Mouse (Mus musculus) embryonic facial prominence, embryonic 12.5 days (tissue): ENCODE measurements at regions not wholly inside any gene's neighbourhood (a gene's known extent, or its start where the extent isn't known, plus 50 kb on each side); places are given as distances from the start of the nearest gene placed in this dataset.

Experiments used
- ATAC-seq: fragments of 200-750 bp; cut with Nextera tagmentation; 2 replicates; pipeline ENCODE4 v1.8.0; 2017; ENCODE audit not compliant: insufficient number of reproducible peaks, insufficient read depth, low FRiP score, low TSS enrichment
- H3K27ac ChIP-seq: fragments of 300-500 bp; sonication (generic); 2 replicates; pipeline ENCODE4 v1.5.1; 2016; ENCODE audit warnings: mild to moderate bottlenecking
- H3K27me3 ChIP-seq: fragments of 300-500 bp; sonication (generic); 2 replicates; pipeline ENCODE4 v1.6.1; 2016; ENCODE audit warnings: mild to moderate bottlenecking, moderate library complexity
- H3K36me3 ChIP-seq: fragments of 300-500 bp; sonication (generic); 2 replicates; pipeline ENCODE4 v1.6.1; 2016; ENCODE audit warnings: mild to moderate bottlenecking
- H3K4me1 ChIP-seq: fragments of 300-500 bp; sonication (generic); 2 replicates; pipeline ENCODE4 v1.6.1; 2016
- H3K4me2 ChIP-seq: fragments of 300-500 bp; sonication (generic); replicated peaks from 2 replicates; pipeline ENCODE4 v1.6.1; 2016; ENCODE audit warnings: mild to moderate bottlenecking, moderate library complexity
- H3K4me3 ChIP-seq: fragments of 300-500 bp; sonication (generic); 2 replicates; pipeline ENCODE4 v1.5.1; 2016; ENCODE audit warnings: mild to moderate bottlenecking
- H3K9ac ChIP-seq: fragments of 300-500 bp; sonication (generic); 2 replicates; pipeline ENCODE4 v1.6.1; 2016; ENCODE audit warnings: mild to moderate bottlenecking, moderate library complexity
- H3K9me3 ChIP-seq: fragments of 300-500 bp; sonication (generic); 2 replicates; pipeline ENCODE4 v1.6.1; 2016; ENCODE audit warnings: mild to moderate bottlenecking, moderate library complexity
- WGBS: fragments of 180-500 bp; shearing (Covaris S2); methylation state at CpG from one replicate; pipeline ENCODE4 v1.1.7; 2016; 5-methylcytosine and 5-hydroxymethylcytosine counted together

DNA sequence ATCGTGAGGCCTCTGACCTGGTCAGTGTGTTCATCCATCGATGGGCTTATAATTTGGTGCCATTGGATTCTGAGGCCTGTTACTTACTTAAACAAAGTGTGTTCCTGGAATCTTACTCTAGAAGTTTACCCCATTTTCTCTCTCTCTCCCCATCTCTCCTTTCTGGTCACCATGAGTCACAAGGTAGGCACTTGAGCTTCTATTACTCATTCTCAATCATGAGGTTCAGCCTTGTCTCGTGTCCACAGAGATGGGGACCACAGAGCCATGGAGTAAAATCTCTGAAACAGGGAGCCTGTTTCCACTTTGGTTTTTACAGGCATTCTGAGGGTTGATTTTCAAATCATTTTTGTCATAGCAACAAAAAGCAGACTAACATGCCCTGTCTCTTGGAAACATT is 304.7 kb upstream of the Rbms1 start:
- Histone ChIP-seq H3K36me3 (no peaks in the 10 kb centered on the region), H3K4me2 (no peak overlapping the region), H3K27ac (no peak overlapping the region), H3K9me3 (no peaks in the 10 kb centered on the region), H3K4me3 (no peak overlapping the region), H3K9ac (no peak overlapping the region), H3K4me1 (no peaks in the 10 kb centered on the region), H3K27me3 (no peaks in the 10 kb centered on the region)
- no peak for ATAC-seq
- WGBS, result 87% methylated on average over 3 of the region's 3 CpGs

DNA sequence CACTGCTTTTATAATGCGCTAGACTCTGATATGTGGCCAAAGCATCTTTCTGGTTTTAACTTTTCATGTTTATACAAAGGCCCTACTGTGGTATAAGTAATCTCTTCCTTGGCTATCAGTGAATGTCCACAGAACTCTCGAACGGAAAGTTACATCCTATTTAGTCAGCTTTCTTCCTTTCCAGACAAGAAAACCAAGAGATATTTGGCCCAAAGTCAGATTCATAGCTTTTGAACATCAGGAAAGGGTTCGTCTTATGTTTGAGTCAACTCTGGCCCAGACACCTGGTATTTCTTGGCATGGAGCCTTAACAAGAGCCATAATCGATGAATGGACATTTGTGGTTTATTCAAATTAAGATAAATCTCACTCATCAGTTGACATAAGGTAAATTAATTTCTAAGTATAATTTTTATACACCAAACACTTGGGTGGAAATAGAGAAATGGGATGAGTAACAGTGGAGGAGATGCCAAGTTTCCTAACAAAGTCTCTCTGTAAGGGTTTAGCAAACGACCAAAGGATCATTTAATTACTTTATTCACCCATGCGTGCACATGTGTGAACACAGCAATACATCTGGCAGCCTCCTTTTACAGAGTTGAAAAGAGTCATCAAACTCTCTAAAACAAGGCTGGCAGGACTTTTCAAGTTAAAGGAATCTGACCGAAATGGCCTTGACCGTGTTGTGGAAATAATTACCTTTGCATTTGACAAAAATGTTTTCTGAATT is 287.2 kb upstream of the Rbms1 start:
- WGBS, result 78% methylated on average over 9 of the region's 9 CpGs
- ATAC-seq, result no peak
- no peak overlapping the region for H3K27ac ChIP-seq

DNA sequence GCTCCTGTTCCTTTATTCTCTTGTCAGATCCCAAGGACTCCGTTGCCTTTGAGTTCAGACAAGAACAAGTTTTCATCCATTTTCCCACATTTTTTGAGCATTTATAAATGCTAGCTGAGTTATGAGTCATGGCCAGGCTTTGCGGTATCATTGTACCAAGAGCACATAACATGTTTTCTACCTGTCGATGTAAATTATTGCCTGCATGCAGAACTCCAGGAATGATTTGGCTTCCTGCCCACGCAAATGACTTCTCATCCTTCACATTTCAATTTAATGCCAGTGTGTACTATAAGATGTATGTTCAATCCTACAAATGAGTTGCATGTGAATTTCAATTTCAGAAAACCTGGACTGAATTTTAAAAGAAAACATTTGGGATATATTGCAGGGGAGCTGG is 285.0 kb upstream of the Rbms1 start:
- no peaks in the 10 kb centered on the region for H3K36me3 ChIP-seq
- H3K9me3 ChIP-seq, result no peaks in the 10 kb centered on the region
- peaks cover 8% of the 10 kb centered on the region for H3K4me1 ChIP-seq
- H3K9ac ChIP-seq, result no peak overlapping the region
- H3K27ac ChIP-seq, result no peak overlapping the region
- ATAC-seq, result no peak
- H3K4me3 ChIP-seq, result no peak overlapping the region
- WGBS, result 75% methylated on average over 4 of the region's 4 CpGs
- H3K27me3 ChIP-seq, result no peaks in the 10 kb centered on the region
- H3K4me2 ChIP-seq, result no peak overlapping the region

More for the DNA sequence above, 287.2 kb upstream of the Rbms1 start:
- Histone ChIP-seq H3K4me2 (no peak overlapping the region), H3K27me3 (no peaks in the 10 kb centered on the region), H3K9me3 (no peaks in the 10 kb centered on the region), H3K36me3 (no peaks in the 10 kb centered on the region), H3K4me3 (no peak overlapping the region), H3K4me1 (peaks cover 8% of the 10 kb centered on the region), H3K9ac (no peak overlapping the region)

DNA sequence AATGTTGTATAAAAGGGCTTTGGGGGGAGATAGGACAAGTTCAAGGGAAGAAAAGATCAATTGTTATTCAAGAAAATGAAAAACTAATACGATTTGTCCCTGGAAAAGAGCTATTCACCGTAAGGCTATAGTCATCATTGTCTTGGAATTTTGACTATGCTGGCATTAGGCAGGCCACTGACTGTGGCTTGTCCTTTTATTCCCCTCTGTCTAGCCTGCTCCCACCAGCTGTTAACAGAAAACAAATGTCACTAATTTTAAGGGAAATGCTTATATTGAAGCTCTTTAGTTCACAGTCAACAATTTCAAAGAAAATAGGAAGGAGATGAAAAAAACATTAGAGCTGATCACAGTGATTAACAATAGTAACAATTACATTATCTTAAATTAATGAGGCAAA is 284.3 kb upstream of the Rbms1 start:
- no peak overlapping the region for H3K27ac ChIP-seq
- no peaks in the 10 kb centered on the region for H3K27me3 ChIP-seq
- H3K36me3 ChIP-seq, result no peaks in the 10 kb centered on the region
- H3K9me3 ChIP-seq, result no peaks in the 10 kb centered on the region
- no peak overlapping the region for H3K4me3 ChIP-seq
- H3K9ac ChIP-seq, result no peak overlapping the region
- no peak for ATAC-seq
- peaks cover 8% of the 10 kb centered on the region for H3K4me1 ChIP-seq
- 42% methylated on average over 2 of the region's 2 CpGs for WGBS
- no peak overlapping the region for H3K4me2 ChIP-seq

DNA sequence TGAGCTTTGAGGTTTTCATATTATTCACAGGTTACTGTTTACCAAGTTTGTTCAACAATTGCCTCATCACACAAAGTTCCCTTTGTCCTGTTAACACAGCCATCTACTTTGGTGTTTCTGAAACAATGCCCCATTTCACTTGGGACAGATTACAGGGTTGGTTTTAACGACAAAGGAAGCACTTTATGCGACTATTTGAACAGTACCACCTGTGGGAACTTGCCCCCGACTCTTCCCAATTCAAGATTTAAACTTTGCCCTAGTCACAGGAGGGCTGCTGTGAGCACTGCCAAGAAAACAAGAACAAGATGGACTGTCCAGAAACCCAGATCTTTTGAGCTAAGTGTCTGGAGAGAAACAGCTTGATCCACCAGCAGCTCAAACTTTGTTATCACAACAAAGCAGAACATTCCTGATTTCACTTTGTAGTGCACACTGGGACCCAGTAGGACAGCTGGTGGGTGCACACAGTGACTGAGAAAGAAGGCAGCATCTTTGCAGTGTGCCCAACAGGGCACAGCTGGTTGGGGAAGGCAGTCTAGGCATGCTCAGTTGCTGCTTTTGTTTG is 283.8 kb upstream of the Rbms1 start:
- Histone ChIP-seq H3K4me1 (peaks cover 8% of the 10 kb centered on the region), H3K9ac (no peak overlapping the region), H3K4me2 (no peak overlapping the region), H3K9me3 (no peaks in the 10 kb centered on the region), H3K27me3 (no peaks in the 10 kb centered on the region), H3K4me3 (no peak overlapping the region), H3K27ac (no peak overlapping the region), H3K36me3 (no peaks in the 10 kb centered on the region)
- 4% methylated on average over 3 of the region's 3 CpGs for WGBS
- no peak for ATAC-seq

DNA sequence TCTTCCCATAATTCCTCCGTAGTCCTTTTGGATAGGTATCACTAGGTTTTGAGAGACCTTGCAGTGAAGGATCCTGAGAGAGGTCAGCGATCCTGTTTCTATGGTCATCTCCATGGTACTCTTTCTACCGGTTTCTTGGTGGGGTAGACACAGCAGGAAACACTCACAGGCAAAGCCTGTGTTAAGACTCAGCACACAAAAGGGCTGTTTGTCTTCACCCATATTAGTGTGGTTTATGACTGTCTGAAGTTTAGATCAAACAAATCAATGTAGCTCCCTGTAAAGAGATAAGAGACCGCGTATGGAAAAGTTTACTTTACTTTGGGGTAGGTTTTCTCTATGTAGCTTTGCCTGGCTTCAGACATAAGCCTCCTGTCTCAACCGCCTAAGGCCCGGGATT is 282.5 kb upstream of the Rbms1 start:
- Histone ChIP-seq H3K4me2 (no peak overlapping the region), H3K9me3 (no peaks in the 10 kb centered on the region), H3K36me3 (no peaks in the 10 kb centered on the region), H3K9ac (no peak overlapping the region), H3K27ac (no peak overlapping the region), H3K27me3 (no peaks in the 10 kb centered on the region), H3K4me3 (no peak overlapping the region), H3K4me1 (peaks cover 8% of the 10 kb centered on the region)
- WGBS, result 80% methylated on average over 7 of the region's 7 CpGs
- ATAC-seq, result no peak

DNA sequence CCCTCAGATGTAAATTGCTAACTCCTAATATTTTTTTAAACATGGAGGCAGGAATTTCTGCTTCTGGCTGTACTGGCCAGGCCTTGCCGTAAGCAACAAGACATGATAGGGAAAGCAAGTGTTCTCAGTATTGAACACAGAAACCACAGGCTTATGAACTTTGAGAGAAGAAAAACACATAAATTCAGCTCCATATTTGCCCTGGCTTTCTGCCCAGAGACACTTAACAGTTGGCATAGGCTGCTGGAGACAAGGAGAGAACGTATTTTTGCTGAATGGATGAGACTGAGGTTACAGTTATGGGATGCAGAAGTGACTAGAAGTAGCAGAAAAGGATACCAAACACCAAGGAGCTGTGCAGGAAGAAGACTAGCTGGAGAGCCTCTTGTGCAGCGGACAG is 258.7 kb upstream of the Rbms1 start:
- H3K9me3 ChIP-seq, result no peaks in the 10 kb centered on the region
- H3K4me1 ChIP-seq, result no peaks in the 10 kb centered on the region
- H3K27ac ChIP-seq, result no peak overlapping the region
- 62% methylated on average over 3 of the region's 3 CpGs for whole genome bisulfite sequencing
- H3K4me3 ChIP-seq, result no peak overlapping the region
- no peak overlapping the region for H3K4me2 ChIP-seq
- no peak overlapping the region for H3K9ac ChIP-seq
- H3K36me3 ChIP-seq, result no peaks in the 10 kb centered on the region
- H3K27me3 ChIP-seq, result no peaks in the 10 kb centered on the region
- ATAC-seq, result no peak

DNA sequence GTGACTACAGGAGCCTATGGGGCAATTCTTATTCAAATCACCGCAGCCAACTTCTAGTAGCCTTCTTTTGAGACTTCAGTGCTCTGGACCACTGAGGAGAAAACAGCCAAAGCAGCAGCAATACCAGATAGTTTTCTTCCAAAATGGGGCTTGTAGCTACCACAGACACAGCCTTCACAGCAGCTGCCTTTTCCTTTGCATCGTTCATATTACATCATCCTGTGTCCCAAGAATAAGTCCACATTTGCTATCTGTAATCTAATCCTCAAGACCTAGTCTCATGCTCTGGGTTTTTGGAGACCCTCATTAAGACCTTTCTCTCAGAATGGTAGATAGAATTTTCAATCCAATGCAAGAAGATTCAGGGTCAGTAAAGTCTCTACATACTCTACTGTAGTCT is 258.2 kb upstream of the Rbms1 start:
- 79% methylated on average over 2 of the region's 2 CpGs for WGBS
- Histone ChIP-seq H3K27me3 (no peaks in the 10 kb centered on the region), H3K4me1 (no peaks in the 10 kb centered on the region), H3K9me3 (no peaks in the 10 kb centered on the region), H3K36me3 (no peaks in the 10 kb centered on the region), H3K27ac (no peak overlapping the region), H3K4me2 (no peak overlapping the region), H3K4me3 (no peak overlapping the region), H3K9ac (no peak overlapping the region)
- no peak for ATAC-seq

DNA sequence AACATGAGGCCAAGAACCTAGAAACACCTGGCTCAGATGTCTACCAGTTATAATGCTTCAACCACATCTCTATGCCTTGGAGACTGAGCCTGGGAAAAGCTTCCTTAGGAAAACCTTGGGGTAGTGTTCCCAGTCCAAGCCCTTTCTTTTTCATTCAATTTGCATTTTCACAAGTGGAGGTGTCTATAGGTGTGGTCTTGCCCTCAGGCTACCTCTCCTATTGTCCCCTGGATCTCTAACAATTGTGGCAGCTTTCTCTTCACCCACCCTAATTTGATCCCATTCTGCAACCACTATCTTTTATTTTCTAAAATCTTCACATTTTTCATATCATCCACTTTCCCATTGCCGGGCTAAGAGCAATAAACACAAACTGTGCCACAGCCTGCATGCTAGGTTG is 251.0 kb upstream of the Rbms1 start:
- H3K4me3 ChIP-seq, result no peak overlapping the region
- 96% methylated on average over 1 of the region's 1 CpGs for WGBS
- ATAC-seq, result no peak
- H3K36me3 ChIP-seq, result no peaks in the 10 kb centered on the region
- H3K9ac ChIP-seq, result no peak overlapping the region
- H3K27me3 ChIP-seq, result no peaks in the 10 kb centered on the region
- H3K4me1 ChIP-seq, result no peaks in the 10 kb centered on the region
- H3K9me3 ChIP-seq, result no peaks in the 10 kb centered on the region
- no peak overlapping the region for H3K27ac ChIP-seq
- no peak overlapping the region for H3K4me2 ChIP-seq

DNA sequence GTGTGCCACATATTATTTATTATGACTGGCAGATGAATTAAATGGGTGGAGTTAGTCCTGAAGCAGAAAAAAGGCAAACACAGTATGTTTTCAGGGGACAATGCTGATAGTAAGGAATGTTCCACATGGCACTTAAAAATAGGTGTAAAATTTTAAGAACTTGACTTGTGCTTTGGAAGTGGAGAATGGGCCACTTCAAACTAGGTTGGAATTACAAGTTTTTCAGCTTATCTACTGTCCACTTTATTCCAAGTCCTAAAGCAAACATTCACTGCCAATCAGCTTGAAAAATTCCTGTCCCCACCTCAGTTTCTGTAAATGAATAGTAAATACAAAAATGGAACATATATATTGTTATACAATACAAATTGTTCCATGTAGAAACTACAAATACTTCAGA is 238.4 kb upstream of the Rbms1 start:
- Histone ChIP-seq H3K36me3 (no peaks in the 10 kb centered on the region), H3K27ac (no peak overlapping the region), H3K9me3 (no peaks in the 10 kb centered on the region), H3K4me2 (no peak overlapping the region), H3K4me3 (no peak overlapping the region), H3K4me1 (peaks cover 5% of the 10 kb centered on the region), H3K9ac (no peak overlapping the region), H3K27me3 (no peaks in the 10 kb centered on the region)
- no peak for ATAC-seq

DNA sequence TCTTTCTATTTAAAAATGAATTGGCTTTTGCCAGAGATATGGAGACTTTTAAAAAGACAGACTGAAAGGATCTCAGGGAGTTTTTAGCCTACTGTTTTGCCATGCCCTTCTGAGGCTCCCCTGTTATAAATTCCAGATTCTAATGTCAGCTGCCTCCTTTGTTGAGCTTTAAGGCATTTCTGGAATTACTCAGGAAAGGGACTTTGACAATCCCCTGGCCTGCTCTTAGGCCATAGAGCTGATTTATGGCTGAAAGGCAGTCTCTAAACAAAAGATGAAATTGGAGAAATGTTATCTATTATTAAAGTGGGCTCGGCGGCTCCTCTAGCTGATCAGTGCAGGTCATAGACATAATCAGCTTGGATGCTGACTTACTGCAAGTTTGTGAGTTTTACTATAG is 231.0 kb upstream of the Rbms1 start:
- Histone ChIP-seq H3K4me3 (no peak overlapping the region), H3K9ac (no peak overlapping the region), H3K27me3 (no peaks in the 10 kb centered on the region), H3K4me1 (peaks cover 4% of the 10 kb centered on the region; the same call in 1 of the 2 replicates), H3K9me3 (no peaks in the 10 kb centered on the region), H3K36me3 (no peaks in the 10 kb centered on the region), H3K4me2 (no peak overlapping the region), H3K27ac (no peak overlapping the region)
- 35% methylated on average over 2 of the region's 2 CpGs for WGBS
- no peak for ATAC-seq

DNA sequence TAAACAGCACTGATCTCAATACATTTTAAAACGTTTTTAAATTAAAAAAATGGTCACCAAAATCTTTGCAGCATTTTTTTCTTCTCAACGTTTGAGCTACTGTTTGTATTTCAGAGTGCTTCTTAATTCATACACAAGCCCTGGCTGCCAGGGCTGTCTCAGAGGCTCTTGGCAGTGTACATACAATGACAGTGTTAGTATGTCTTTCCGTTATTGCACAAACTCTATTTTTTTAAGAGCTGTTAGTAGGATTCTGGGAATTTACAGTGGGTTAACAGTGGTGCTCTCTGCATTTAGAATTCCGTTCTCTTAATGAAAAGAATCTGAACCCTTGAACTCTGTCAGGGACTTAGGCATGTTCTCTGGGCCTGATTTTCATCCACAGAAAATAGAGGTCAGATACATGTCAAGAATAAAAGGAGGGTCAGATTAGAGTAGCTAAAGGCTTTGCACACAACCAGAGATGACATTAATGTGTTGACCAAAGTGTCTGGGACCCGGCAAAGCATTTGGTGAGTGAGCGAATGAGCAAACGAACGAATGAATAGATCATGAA is 219.5 kb upstream of the Rbms1 start:
- Histone ChIP-seq H3K4me2 (no peak overlapping the region), H3K9ac (no peak overlapping the region), H3K4me3 (no peak overlapping the region), H3K9me3 (no peaks in the 10 kb centered on the region), H3K27ac (no peak overlapping the region), H3K4me1 (no peaks in the 10 kb centered on the region), H3K36me3 (no peaks in the 10 kb centered on the region), H3K27me3 (no peaks in the 10 kb centered on the region)
- no peak for ATAC-seq
- WGBS, result 57% methylated on average over 8 of the region's 8 CpGs
